Mouse (Mus musculus) heart, embryonic 16.5 days (tissue): Measurements from ENCODE around the gene Ccdc87. TPM values are rescaled to one million over a fixed set of nuclear protein-coding genes. Genes with fewer than 3 reads are reported as not detected.

Source experiments
- ATAC-seq: fragments of 200-750 bp; cut with Nextera tagmentation; replicated peaks from 2 replicates; pipeline ENCODE4 v1.8.0; 2017; ENCODE audit warnings: moderate number of reproducible peaks; ENCODE audit not compliant: insufficient read depth, low FRiP score; ENCODE audit errors: extremely low read depth
- H3K27ac ChIP-seq: fragments of 300-500 bp; sonication (generic); 2 replicates; pipeline ENCODE4 v1.5.1; 2014; ENCODE audit warnings: mild to moderate bottlenecking, low read length, control low read depth, moderate library complexity
- H3K27me3 ChIP-seq: fragments of 300-500 bp; sonication (generic); 2 replicates; pipeline ENCODE4 v1.6.1; 2014; ENCODE audit warnings: low read length, mixed read lengths; ENCODE audit not compliant: control insufficient read depth, insufficient read depth
- H3K36me3 ChIP-seq: fragments of 300-500 bp; sonication (generic); 2 replicates; pipeline ENCODE4 v1.6.1; 2014; ENCODE audit not compliant: control insufficient read depth, insufficient read depth
- H3K4me1 ChIP-seq: fragments of 300-500 bp; sonication (generic); 2 replicates; pipeline ENCODE4 v1.6.1; 2014; ENCODE audit warnings: low read length, mixed read lengths; ENCODE audit not compliant: control insufficient read depth, insufficient read depth
- H3K4me2 ChIP-seq: fragments of 300-500 bp; sonication (generic); 2 replicates; pipeline ENCODE4 v1.6.1; 2014; ENCODE audit warnings: low read depth, mild to moderate bottlenecking, control low read depth, low read length
- H3K4me3 ChIP-seq: fragments of 300-500 bp; sonication (generic); 2 replicates; pipeline ENCODE4 v1.5.1; 2014; ENCODE audit warnings: mild to moderate bottlenecking, control low read depth, low read length
- H3K9ac ChIP-seq: fragments of 300-500 bp; sonication (generic); 2 replicates; pipeline ENCODE4 v1.6.1; 2014; ENCODE audit warnings: low read length, control low read depth
- H3K9me3 ChIP-seq: fragments of 300-500 bp; sonication (generic); replicated peaks from 2 replicates; pipeline ENCODE4 v1.6.1; 2016; ENCODE audit warnings: low read length; ENCODE audit not compliant: control insufficient read depth
- WGBS: fragments of 180-500 bp; shearing (Covaris S2); extraction: QIAGEN DNeasy Blood & Tissue Kit; methylation state at CpG from one replicate; pipeline ENCODE4 v1.1.7; 2014; 5-methylcytosine and 5-hydroxymethylcytosine counted together
- polyA plus RNA-seq: library from polyadenylated mRNA; unstranded; fragments of >200 nt; fragmentation: Nextera tagmentation; extraction: Ambion mirVana; gene quantifications from 2 replicates; pipeline ENCODE4 v1.2.1, GENCODE M21; 2015

Gene Ccdc87
- polyA plus RNA-seq, 1 experiment from 2014 or later = 0.16 TPM

DNA sequence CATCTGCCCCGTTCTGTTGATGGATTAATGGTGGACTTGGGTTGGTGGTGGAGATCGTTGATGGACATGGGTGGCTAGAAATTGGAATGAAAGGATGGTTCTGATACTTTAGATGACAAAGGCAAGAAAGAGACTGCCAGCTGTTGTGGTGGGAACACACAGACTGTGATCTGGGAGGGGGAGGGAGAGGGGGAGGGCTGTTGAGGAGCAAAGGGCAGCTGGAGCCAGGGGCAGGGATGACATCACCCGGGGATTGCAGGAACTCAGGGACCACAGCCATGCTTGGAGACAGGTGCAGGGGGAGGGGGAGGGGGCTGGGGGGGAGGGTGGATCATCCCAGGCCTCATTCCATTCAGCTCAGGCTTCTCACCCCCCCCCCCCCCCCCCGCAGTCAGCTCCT is 37.1 kb downstream of the Ccdc87 start:
- H3K27me3 ChIP-seq = no peaks in the 10 kb centered on the region
- no peak for ATAC-seq
- no peak overlapping the region for H3K4me3 ChIP-seq
- 63% methylated on average over 4 of the region's 4 CpGs for WGBS
- H3K36me3 ChIP-seq = no peaks in the 10 kb centered on the region
- H3K4me1 ChIP-seq = peaks cover 10% of the 10 kb centered on the region
- no peak overlapping the region for H3K9ac ChIP-seq
- no peak overlapping the region for H3K27ac ChIP-seq
- no peak overlapping the region for H3K4me2 ChIP-seq
- H3K9me3 ChIP-seq = no peaks in the 10 kb centered on the region

GRCm38 (mm10) chr19:4876755-4877154 is 37.6 kb downstream of the Ccdc87 start:
- no peak overlapping the region for H3K9ac ChIP-seq
- H3K9me3 ChIP-seq = no peaks in the 10 kb centered on the region
- no peak overlapping the region for H3K27ac ChIP-seq
- no peaks in the 10 kb centered on the region for H3K27me3 ChIP-seq
- H3K4me1 ChIP-seq = peaks cover 10% of the 10 kb centered on the region
- H3K4me3 ChIP-seq = no peak overlapping the region
- no peak for ATAC-seq
- H3K36me3 ChIP-seq = no peaks in the 10 kb centered on the region
- 71% methylated on average over 3 of the region's 3 CpGs for WGBS
- no peak overlapping the region for H3K4me2 ChIP-seq

GRCm38 (mm10) chr19:4877785-4878184 is 38.6 kb downstream of the Ccdc87 start, which contains the start of gene Actn3:
Actn3 (minus strand) TSS chr19:4877909.
- H3K36me3 ChIP-seq = no peaks in the 10 kb centered on the region
- no peak for ATAC-seq
- 2% methylated on average over 17 of the region's 17 CpGs for WGBS
- peaks cover 10% of the 10 kb centered on the region for H3K4me1 ChIP-seq
- H3K27ac ChIP-seq = peak within 1 kb of the TSS; percentile 37
- H3K4me3 ChIP-seq = peak within 1 kb of the TSS; percentile 87
- no peaks in the 10 kb centered on the region for H3K27me3 ChIP-seq
- H3K9me3 ChIP-seq = no peaks in the 10 kb centered on the region
- H3K9ac ChIP-seq = peak within 1 kb of the TSS; percentile 88
- peak within 1 kb of the TSS; percentile 73 for H3K4me2 ChIP-seq

GRCm38 (mm10) chr19:4878405-4879323 is 39.5 kb downstream of the Ccdc87 start, which contains the start of gene Zdhhc24:
Zdhhc24 (plus strand) TSS chr19:4878668.
- ATAC-seq = peak; percentile 99
- H3K4me1 ChIP-seq = peaks cover 10% of the 10 kb centered on the region
- H3K9me3 ChIP-seq = no peaks in the 10 kb centered on the region
- peak within 1 kb of the TSS; percentile 87 for H3K4me3 ChIP-seq
- peak within 1 kb of the TSS; percentile 37 for H3K27ac ChIP-seq
- H3K27me3 ChIP-seq = no peaks in the 10 kb centered on the region
- peak within 1 kb of the TSS; percentile 88 for H3K9ac ChIP-seq
- no peaks in the 10 kb centered on the region for H3K36me3 ChIP-seq
- H3K4me2 ChIP-seq = peak within 1 kb of the TSS; percentile 73
- 1% methylated on average over 52 of the region's 52 CpGs for WGBS

GRCm38 (mm10) chr19:4879324-4879703 is 40.1 kb downstream of the Ccdc87 start:
- WGBS = 61% methylated on average over 10 of the region's 10 CpGs
- no peak for ATAC-seq
- Histone ChIP-seq H3K4me3 (peak overlapping the region; percentile 87), H3K36me3 (no peaks in the 10 kb centered on the region), H3K27ac (no peak overlapping the region), H3K9me3 (no peaks in the 10 kb centered on the region), H3K27me3 (no peaks in the 10 kb centered on the region), H3K9ac (peak overlapping the region; percentile 88), H3K4me1 (peaks cover 10% of the 10 kb centered on the region), H3K4me2 (peak overlapping the region; percentile 73)

DNA sequence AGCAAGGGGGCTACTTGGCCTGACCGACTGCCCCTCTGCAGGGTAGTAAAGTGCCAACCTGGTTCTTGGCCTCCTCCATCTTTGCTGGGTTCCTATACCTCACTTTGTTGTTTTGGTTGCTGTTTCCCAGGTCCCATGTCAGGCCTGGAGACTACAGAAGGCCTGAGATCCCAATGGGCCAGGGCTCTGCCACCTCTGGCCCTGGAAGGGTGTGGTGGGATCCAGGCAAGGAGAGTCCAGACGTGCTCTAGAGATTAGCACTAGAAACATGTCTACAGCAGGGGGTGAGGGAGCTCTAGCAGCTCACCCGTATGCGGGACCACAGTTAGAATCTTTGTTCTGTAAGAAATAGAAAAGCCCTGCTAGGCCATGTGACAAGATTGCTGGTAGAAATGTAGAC is 44.8 kb downstream of the Ccdc87 start:
- no peak overlapping the region for H3K9ac ChIP-seq
- ATAC-seq = no peak
- WGBS = 75% methylated on average over 4 of the region's 4 CpGs
- no peak overlapping the region for H3K27ac ChIP-seq
- H3K4me1 ChIP-seq = peaks cover 4% of the 10 kb centered on the region
- no peaks in the 10 kb centered on the region for H3K36me3 ChIP-seq
- H3K9me3 ChIP-seq = no peaks in the 10 kb centered on the region
- H3K4me2 ChIP-seq = no peak overlapping the region
- no peak overlapping the region for H3K4me3 ChIP-seq
- no peaks in the 10 kb centered on the region for H3K27me3 ChIP-seq

DNA sequence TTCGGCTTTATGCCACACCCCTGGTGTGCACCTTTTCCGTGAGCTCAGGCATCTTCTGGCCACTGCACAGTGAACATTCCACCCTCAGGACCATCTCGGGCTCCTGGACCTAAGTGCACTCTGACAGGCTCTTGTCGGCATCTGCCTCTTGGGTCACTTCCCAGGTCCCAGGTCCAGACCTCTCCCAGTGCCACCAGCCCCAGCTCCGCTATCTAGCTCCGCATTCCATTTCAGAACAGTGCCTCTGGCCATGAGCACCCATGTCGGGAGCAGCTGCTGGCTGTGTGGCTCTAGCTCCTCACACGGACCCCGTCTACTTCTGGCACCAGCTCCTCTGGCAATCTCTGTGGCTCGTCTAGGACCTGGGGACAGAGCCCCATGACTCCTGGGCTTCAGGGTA is 50.6 kb downstream of the Ccdc87 start:
- 52% methylated on average over 10 of the region's 10 CpGs for WGBS
- Histone ChIP-seq H3K9ac (no peak overlapping the region), H3K27me3 (no peaks in the 10 kb centered on the region; the same call in 1 of the 2 replicates), H3K4me3 (no peak overlapping the region), H3K9me3 (no peaks in the 10 kb centered on the region), H3K4me1 (peaks cover 6% of the 10 kb centered on the region; the same call in 1 of the 2 replicates), H3K27ac (no peak overlapping the region), H3K4me2 (no peak overlapping the region), H3K36me3 (no peaks in the 10 kb centered on the region)
- peak; percentile 28; the same call in 1 of the 2 replicates for ATAC-seq

DNA sequence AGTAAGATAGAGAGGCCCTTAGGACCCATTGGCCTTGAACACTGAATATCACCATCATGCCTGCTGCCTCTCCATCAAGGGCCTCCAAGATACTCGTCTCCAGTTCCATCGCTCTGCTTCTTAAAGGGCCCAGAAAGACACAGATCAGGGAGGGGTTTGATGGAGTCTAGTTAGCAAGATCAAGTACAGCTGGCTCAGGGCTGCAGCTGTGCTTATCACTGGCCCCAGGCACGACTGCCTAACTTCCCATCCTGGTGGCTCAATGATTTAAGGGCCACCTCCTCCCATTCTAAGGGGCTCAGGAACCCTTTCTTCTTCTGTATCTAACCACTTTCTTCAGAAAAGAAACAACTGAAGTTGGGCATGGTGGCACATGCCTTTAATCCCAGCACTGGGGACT is 52.6 kb downstream of the Ccdc87 start:
- Histone ChIP-seq H3K27me3 (no peaks in the 10 kb centered on the region; the same call in 1 of the 2 replicates), H3K27ac (no peak overlapping the region), H3K36me3 (no peaks in the 10 kb centered on the region), H3K4me2 (no peak overlapping the region), H3K9ac (no peak overlapping the region), H3K4me3 (no peak overlapping the region), H3K9me3 (no peaks in the 10 kb centered on the region), H3K4me1 (peaks cover 6% of the 10 kb centered on the region; the same call in 1 of the 2 replicates)
- no peak for ATAC-seq
- 74% methylated on average over 3 of the region's 3 CpGs for WGBS
